Mouse (Mus musculus) brain, embryonic 18.5 days (tissue): ENCODE results near the gene Fbxo2.
"Not testable (repeated sequence)": the region's sequence is repeated elsewhere in the genome, so short reads cannot be mapped to it uniquely, and the experiment has no call there.

ENCODE experiments used
- DNase-seq: peaks from one replicate; pipeline ENCODE4 v3.0.0-alpha.2; 2012; ENCODE audit warnings: low read depth, low spot score

Fbxo2 gene

GRCm38 (mm10) chr4:148174495-148174862 is 14.1 kb downstream of the Fbxo2 start:
- no peak for DNase-seq

DNA sequence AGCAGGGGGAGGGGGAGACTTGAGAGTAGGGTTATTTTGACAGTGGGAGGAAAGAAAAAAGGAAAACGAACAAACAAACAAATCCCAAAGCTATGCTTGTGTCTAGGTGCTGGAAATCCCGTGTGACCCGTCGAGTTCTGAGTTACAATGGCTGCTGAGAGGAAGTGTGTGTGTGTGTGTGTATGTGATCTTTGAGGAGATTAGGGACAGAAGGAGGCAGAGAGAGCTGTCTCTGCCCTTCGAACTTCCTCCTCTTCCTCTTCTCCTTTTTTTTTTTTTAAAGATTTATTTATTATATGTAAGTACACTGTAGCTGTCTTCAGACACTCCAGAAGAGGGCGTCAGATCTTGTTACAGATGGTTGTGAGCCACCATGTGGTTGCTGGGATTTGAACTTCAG is 16.2 kb downstream of the Fbxo2 start:
- DNase-seq = not testable (repeated sequence)

DNA sequence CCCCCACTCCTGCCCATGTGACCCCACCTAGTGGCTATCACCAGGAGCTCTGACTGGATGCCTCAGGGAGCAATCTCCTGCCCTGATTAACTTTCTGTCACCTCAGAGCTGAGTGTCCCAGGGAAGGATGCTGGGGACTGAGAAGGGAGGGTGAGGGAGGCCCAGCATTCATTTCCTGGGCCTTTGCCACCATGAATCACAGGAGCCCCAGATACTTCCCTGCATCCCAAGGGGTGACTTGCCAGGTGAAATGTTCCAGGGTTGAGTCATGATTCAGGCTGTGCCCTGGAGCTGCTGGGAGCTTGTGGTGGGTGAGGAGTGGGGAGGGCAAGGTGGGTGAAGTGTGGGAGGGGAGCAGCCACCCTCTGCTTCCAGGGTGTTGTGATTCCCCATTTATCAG is 17.3 kb downstream of the Fbxo2 start:
- DNase-seq = no peak

GRCm38 (mm10) chr4:148181483-148181882 is 21.1 kb downstream of the Fbxo2 start:
- no peak for DNase-seq

GRCm38 (mm10) chr4:148182363-148182762 is 21.9 kb downstream of the Fbxo2 start:
- DNase-seq = no peak

DNA sequence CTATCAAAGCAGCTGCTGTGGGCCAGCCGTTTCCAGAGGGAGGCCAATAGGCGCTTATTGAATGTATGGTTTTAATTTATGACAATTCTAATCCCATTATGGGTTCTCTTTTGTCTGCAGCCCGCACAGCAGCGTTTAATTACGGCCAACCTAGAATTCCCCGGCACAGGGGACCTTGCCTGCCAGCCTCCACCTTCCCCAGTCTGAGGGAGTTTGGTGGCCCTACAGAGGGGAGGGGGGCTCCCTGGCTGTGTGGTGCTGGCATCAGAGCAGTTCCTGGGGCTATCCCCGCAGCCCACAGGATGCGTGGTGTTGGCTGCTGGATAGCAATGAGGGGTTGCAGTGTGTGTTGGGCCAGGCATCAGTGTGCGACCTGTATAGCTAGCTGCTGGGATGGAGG is 24.1 kb downstream of the Fbxo2 start:
- DNase-seq = no peak

- DNase-seq = no peak
Observed at GRCm38 (mm10) chr4:148185819-148186218, 25.4 kb downstream of the Fbxo2 start.

GRCm38 (mm10) chr4:148188767-148189166 is 28.3 kb downstream of the Fbxo2 start:
- DNase-seq = not testable (repeated sequence)

- DNase-seq = no peak
Observed at GRCm38 (mm10) chr4:148192707-148193245, 32.4 kb downstream of the Fbxo2 start.

- DNase-seq = no peak
Observed at GRCm38 (mm10) chr4:148194400-148194799, 34.0 kb downstream of the Fbxo2 start.

DNA sequence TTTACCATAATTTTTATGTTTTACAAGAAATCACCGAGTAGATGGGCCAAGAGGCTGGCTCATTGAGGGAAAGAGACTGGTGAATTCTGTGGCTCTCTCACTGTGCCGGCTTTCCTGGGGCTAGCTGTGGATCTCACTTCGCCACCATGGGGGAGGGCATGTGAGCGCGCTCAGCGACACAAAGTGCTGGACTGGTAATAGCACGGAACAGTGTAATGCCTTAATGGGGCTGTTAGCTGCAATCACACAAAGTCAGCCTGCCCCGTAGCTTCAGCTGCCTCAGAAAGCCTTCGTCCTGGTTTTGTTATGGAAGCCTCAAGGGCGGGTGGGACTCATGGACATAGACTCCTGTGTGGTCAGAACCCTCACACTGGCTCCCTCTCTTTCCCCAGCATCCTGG is 38.3 kb downstream of the Fbxo2 start:
- DNase-seq = no peak

GRCm38 (mm10) chr4:148203557-148203956 is 43.1 kb downstream of the Fbxo2 start:
- DNase-seq = no peak

GRCm38 (mm10) chr4:148204061-148204872 is 43.8 kb downstream of the Fbxo2 start:
- DNase-seq = no peak

GRCm38 (mm10) chr4:148204873-148205232 is 44.4 kb downstream of the Fbxo2 start:
- DNase-seq = no peak

GRCm38 (mm10) chr4:148214460-148215136 is 54.2 kb downstream of the Fbxo2 start:
- no peak for DNase-seq

- no peak for DNase-seq
Observed at GRCm38 (mm10) chr4:148215264-148215900, 55.0 kb downstream of the Fbxo2 start.
